Mouse (Mus musculus) adrenal gland, postnatal 25 days (tissue): ENCODE measurements around the gene Fads3. TPM values are rescaled to one million over a fixed set of nuclear protein-coding genes. Genes with fewer than 3 reads are reported as not detected.

ENCODE experiments used
- total RNA-seq: library from RNA; stranded (reverse); gene quantifications from 2 replicates; pipeline ENCODE4 v1.2.3, GENCODE M21; 2021

The Fads3 gene
- total RNA-seq, 1 experiment from 2014 or later, result 9.5 TPM

Other genes starting within 250 kb of the Fads3 start
- gene Scgb2a2, start 194.0 kb upstream of the Fads3 start, total RNA-seq, result not detected in 2 replicates
- gene Incenp, start 142.0 kb upstream of the Fads3 start, total RNA-seq, result 28.3 and 32.4 TPM in 2 replicates
- gene Fth1, start 61.0 kb upstream of the Fads3 start, total RNA-seq, result 2,505 and 2,798 TPM in 2 replicates
- 0.97 TPM in 1 of 2 replicates, not detected in the other for gene Best1, start 39.9 kb upstream of the Fads3 start, total RNA-seq
- gene Rab3il1, start 39.9 kb upstream of the Fads3 start, total RNA-seq, result 3.5 and 5.8 TPM in 2 replicates
- 1,800 and 1,888 TPM in 2 replicates for gene Fads2, start 60.2 kb downstream of the Fads3 start, total RNA-seq
- gene Fads1, start 141.3 kb downstream of the Fads3 start, total RNA-seq, result 931 and 942 TPM in 2 replicates
- 141 and 171 TPM in 2 replicates for gene Tmem258, start 162.4 kb downstream of the Fads3 start, total RNA-seq
- gene Fen1, start 162.6 kb downstream of the Fads3 start, total RNA-seq, result 16.9 and 17.9 TPM in 2 replicates
- 0.67 and 1.4 TPM in 2 replicates for gene Myrf, start 199.2 kb downstream of the Fads3 start, total RNA-seq